Mouse (Mus musculus) hematopoietic stem cell, adult 5-6 weeks (primary cell): ENCODE measurements around the gene Boc. TPM values are rescaled to one million over a fixed set of nuclear protein-coding genes. Genes with fewer than 3 reads are reported as not detected.

Experiments
- ATAC-seq, 2 experiments: fragments of 125-278 bp in 1 of 2; replicated peaks in 1 of 2; 2 replicates each; pipeline ENCODE4 v1.8.0; 2016 to 2017; ENCODE audit warnings: inconsistent platforms in 2 of 2, mild to moderate bottlenecking in 2 of 2, moderate number of reproducible peaks in 2 of 2, low read depth in 1 of 2, moderate TSS enrichment in 1 of 2; ENCODE audit not compliant: low FRiP score in 2 of 2, poor library complexity in 2 of 2, severe bottlenecking in 2 of 2, insufficient read depth in 1 of 2, low TSS enrichment in 1 of 2
- total RNA-seq: library from RNA; stranded (forward); fragments of 172-1452, 232-1000 nt; gene quantifications from 2 replicates; pipeline ENCODE4 v1.2.3, GENCODE M21; 2017

The Boc gene
- total RNA-seq, 1 experiment from 2014 or later: 0.30 TPM

DNA sequence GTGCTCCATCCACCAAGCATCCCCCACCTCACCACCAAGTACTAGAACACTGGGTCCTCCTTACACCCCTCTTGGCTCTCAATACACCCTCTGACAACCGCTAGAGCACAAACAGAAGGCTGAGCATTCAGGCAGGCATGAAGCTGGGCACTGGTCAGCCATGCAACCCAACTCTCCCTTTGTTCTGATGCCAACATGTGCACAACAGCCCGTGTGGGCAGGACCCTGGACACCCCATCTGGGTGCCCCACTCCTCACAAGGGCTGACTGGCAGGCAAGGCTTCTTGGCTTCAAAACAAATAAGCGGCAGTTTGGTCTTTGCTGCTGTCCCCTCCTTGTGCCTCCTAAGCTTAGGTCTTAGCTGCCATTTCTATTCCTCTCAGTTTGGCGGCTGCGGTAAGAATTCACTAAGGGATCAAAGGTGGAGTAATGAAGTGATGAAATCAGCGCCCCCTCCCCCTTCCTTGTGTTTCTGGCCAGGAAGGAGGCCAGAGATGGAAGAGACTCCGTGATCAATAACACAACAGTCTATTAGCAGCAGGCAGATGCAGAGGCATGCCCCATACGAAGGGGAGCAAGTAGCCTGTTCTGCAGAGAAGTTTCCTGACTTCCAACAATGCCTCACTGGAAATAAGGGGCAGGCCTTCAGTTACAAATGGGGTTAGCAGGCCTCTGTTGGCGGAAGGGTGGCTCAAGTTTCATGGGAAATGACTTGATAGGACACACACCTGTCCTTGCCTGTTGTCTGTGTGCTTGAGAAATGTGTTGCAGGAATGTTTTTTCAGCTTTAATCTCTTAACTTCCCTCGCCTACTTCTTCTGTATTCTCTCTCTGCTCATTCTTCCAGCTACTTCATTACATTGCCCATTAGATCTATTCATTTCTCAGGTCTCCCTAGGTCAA is 51.4 kb downstream of the Boc start:
- no peak for ATAC-seq

DNA sequence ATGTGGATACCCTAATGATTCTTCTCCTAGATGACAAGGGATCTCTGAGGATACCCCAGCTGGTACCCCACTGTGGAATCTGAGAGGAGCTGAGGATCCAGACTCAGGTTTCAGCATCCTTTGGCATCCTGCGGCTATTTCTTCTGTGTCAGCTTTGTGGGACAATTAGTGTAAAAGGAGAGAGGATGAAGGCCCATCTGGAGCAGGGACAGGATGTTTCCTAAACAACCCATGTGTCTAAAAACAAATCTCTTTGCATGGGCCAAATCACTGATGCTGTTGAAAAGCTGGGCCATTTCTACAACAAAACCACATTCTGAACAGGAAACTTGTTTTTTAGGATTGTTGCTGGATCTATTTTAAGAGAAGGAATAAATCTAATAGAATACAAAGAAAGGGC is 53.5 kb downstream of the Boc start:
- no peak for ATAC-seq

DNA sequence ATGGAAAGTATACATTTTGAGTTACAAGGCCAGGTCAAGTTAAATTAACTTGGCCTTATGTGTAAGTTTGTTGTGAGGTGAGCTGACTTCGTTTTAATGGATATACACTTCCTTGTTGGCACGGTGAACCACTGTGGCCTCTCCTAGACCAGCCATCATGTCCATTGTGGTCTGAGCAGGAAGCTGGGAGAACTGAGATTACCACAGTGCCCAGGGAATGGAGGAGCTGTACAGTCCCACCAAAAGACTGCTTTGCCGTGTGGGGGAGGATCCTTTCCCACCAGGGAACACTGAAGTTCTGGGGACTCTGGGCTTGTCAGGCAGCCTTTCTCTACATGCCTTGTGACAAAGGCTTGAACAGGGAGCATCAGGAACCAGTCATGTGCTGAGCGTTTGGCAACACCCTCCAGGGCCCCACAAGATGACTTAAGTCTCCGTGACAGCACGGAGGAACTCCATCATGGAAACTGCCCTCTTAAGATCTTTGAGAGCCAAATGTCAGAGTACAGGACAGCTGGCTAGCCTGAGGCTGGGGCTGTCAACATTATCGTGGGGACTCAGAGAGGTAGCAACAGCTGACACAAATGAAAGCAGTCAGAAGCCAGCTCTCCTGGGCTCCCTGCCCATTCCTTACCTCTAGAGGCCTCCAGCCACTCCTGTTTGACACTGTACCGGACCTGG is 55.7 kb downstream of the Boc start:
- ATAC-seq: peak; percentile 86 to 89

DNA sequence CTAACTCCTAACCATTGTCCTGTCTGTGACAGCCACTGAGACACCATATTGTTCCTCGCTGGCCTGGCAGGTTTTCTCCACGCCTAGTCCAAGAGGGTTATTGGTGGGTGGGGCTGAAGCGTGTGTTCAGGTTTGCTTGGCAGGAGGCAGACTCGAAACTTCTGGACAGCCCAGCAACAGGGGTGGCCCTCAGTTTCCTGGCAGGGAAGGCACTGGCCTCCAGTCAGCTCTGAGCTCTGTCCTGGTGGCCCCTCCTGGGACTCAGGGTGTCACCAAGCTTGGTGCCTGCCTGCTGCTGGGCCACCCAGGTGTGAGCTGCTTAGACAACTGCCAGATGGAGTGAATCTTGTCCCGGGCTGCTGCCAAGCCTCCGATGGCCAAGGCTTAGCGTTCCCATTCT is 56.4 kb downstream of the Boc start:
- ATAC-seq: no peak

DNA sequence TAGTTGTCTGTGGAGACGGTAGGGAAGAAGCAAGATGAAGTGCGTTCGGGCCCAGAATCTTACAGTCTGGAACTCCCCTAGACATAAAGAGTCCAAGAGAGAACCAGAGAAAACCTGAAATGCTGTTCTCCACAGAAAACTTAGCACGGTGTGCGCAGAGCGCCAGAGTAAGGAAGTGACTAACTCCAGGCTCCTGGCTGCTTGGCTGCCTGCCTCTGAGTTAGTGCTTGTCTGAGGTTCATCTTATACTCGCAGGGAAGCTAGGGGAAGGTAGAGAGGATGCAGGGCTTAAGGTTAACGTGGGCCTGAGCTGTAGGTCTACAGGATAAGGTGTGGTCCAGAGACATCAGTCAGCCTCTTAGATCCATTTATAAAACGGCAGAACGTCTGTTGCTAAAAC is 56.9 kb downstream of the Boc start:
- no peak for ATAC-seq

DNA sequence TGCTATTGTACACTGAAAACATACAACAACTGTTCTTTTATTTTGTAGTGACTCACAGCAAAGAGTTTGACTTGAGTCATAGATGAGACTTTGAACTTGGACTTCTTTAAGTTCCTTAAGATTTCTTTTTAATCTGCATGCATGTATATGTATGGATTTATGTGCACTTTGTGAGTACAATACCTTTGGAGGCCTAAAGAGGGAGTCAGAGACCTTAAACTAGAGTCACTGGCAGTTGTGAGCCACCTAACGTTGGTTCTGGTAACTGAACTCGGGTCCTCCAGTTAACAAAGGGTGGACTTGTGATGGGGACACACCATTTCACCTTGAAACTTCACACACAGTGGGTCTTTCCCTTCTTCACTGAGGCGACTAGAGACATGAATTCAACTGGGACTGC is 60.2 kb downstream of the Boc start:
- ATAC-seq: no peak

DNA sequence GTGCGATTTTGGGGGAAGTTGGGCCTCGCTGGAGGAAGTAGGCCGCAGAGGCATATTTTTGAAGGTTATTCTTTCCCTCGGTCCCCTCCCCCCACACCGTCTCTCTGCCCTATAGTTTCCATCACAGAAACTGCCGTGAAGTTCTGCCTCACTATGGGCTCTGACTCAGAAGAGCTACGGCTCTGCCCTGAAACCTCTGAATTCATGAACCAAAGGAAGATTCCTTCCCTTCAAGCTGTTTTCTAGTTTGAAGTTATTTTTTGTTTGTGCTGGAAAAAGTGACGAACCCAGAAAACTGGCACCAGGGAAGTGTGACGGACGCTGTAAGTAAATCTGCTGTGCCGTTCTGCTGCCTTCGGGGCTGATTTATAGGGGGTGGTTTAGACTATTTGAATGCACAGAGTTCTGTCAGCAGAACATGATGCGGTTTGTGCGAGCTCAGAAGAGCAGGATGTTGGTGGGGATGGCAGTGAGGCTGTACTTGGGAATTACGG is 61.7 kb downstream of the Boc start:
- peak in 1 of 2 experiments; percentile 37; a peak in 2 of 4 replicates for ATAC-seq

DNA sequence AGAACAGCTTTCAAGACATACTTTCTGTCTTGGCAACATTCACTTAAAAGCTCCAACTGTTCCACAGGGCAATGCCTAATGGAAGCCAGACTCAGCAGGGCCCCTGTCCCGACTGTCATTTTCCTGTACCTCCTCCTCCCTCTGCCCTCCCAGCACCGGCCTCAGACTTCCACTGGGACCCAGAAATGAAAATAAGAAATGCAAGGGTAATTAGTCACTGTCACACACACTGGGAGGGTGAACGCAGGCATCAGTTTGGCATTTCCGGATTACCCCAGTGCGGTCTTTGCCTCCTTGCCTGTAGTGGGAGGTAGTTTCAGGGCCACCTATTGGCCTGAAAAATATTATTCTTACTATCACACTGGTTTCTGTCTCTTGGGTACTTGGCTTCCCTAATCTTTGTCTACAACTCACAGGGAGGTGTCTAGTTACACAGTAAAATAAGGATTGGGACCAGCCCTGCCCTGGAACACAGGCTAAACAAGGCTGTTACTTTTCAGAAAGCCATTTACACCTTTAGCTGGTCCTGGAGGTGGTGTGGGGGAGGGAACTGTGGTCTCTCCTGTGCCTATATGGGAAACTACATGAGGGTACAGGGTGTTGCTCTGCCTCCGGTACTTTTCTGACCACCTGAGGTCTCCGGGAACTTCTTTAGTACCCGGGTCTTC is 64.1 kb downstream of the Boc start:
- peak; percentile 82 to 88 for ATAC-seq

DNA sequence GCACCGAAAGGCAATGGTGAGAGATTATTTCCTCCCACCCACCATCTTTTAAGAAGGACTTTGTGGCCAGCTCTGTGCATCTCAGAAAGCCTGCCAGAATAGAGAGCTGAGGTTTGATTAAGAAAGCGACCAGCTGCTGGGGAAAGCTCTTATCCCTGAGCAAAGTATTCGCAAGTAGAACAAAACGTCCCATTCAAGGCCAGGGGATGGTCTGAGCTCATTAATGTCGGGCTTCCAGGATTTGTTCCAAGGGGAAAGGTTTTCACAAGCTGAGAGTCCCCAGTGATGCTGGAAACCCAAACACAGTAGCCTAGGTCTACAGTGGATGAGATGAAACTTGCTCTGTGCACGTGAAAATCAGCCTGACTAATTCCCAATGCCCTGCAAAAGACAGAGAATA is 64.8 kb downstream of the Boc start:
- ATAC-seq: no peak

DNA sequence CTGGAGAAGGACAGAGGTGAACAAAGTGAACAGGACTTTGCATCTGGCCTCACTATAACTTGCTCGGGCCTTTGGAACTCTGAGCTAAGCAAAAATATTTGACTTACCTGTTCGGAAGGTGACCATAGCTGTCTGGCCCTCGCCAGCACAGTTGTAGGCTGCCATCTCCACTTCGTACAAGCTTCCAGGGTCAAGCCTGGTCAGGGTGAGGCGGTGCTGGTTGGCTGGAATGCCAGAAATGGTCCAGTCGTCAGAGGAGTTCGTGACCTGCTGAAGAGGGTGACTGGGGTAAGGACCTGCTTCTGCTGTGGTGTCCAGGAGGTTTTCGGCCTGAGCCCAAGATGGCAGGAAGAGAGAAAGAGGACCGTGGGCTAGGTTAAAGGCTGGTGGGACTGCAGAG is 66.0 kb downstream of the Boc start:
- ATAC-seq: no peak

DNA sequence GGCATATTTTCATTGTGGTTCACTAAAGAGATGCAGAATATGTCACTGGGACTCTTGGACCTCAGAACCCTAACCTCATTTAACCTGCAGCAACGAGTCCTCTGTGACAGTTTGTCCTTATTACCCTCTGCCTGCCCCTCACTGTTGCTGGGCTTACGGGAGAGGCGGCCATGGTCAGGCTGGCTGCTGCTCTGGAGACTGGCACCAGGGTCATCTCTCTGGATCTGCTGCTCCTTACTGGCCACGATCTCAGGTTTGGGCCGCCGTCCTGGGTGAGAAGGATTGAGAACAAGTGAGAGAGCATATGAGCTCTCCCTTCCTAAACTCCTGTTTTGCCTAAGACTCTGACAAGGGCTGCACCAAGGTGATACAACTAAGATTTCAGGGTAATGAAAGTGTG is 66.5 kb downstream of the Boc start:
- ATAC-seq: no peak

DNA sequence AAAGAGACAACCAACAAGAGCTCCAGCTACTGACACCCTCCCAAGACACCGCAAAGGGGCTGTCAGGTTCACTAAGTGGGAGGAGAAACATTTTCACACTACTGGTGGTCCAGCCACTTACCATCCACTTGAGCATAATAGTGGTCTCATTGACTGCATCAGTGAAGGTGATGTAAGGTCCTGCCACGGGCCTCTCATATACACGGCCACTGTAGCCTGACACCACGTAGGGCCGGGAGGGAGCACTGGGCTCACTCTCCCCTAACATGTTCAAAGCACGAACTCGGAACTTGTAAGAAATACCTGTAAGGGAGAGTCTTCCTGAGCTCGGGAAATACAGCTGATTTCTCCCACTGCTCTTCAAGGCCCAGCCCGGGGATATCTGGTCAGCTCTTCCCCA is 67.6 kb downstream of the Boc start:
- ATAC-seq: no peak

DNA sequence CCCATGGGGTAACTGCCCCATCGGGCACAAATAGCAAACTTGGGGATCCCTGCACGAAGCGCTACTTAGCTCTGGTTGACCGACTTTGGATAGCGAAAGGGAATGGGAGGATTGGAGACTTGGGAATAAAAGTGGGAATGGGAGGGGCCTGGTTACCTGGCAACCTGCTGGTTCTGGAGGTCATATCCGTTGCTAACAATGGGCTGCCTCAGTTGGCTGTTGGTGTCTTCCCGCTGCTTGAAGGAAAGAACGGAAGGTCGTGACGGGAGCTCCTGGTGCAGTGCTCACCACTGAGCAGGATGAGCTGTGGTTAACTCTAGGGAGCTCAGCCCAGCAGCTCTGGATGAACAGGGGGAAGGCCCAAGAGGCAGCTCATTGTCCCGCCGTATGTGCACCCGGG is 71.5 kb downstream of the Boc start:
- ATAC-seq: no peak

DNA sequence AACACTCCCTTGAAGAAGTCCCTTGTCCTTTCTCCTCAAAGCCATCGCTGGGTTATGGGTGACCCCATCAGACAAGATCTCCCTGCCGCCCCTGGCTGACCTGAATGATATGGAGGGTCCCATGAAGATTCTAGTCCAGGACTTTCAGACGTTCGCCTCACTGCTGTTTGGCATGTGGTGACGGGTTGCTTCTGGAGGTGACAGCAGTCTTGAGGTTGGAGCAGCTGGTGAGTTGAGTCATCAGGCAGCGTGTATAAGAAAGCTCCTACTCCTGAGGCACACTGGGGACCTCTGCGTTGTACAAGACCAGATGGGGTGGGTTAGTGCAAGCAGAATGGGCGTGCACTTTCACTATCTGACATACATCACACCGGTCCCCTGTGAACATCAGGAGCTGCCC is 72.1 kb downstream of the Boc start:
- no peak for ATAC-seq

DNA sequence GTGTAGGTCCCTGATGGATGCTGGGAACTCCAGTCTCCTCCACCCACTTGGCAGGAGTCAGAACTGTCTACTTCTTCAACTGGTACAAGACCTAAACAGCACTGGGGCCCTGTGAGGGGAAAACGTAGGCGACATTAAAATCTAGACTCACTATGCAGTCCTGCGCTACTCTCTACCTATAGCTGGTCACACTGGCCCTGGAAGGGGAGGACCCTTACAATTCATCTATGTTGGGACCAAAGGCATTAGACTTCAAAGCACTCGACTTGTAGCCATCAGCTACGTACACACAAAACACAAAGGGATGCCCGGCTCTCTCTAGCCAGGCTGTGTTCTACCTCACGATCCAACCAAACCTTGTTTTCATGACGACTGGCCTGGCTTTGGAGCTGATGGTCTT is 73.0 kb downstream of the Boc start:
- no peak for ATAC-seq

DNA sequence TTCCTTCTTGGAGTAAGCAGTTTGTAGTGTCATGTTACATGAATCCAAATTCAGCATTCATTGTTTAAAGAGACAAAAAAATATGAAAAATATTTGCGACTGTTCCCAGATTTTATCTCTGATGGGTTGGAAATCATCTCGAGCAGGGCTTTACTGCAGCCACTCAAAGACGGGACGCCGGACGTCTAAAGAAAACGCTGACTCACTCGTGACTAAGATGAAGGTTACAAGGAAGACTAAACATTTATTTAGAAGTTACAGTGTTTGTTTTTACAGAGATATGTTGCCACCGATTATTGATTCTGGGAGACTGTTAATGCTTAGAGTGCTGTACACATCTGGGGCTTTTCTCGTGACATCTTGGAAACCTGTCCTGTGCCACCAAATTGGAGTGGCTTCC is 73.9 kb downstream of the Boc start:
- ATAC-seq: no peak

DNA sequence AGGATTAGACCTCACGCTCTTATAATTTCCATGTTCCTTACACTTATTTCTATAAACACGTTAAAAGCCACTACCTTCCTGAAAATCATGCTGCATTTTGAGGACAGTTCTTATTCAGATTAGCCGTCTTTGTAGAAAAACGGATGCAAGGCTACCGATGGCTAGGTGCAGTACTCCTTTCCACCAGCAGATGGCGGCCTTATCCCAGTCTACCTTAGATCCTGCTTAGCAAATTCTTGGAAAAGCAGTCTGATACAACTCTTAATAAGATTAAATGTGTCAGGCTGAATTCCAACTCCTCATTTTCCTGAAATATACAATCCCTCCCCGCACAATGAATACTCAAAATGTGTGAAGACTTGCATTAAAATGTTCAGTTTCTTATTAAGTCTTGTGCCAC is 74.6 kb downstream of the Boc start:
- no peak; a peak in 1 of 4 replicates for ATAC-seq
